Mouse (Mus musculus): ENCODE data around the gene Vmn1r130.
"Not testable (repeated sequence)": the region's sequence is repeated elsewhere in the genome, so short reads cannot be mapped to it uniquely, and the experiment has no call there.

The Vmn1r130 gene

DNA sequence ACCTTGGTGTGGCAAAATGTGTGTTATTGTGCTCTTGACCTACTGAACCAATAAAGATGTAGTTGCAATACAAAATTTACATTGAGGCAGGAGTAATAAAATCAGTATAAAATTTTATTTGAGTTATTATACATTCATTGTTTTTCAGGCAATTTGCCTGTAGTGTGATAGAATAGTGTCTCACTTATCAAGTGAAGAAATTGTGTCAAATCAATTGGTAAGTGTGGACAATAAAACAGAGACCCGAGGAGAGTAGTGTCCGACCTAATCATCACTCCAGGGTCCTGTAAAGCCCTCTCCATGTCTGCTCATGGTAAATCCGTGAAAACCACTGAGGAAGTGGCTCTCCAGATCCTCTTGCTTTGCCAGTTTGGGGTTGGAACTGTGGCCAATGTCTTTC is at the start of gene Vmn1r130:
Gene Vmn1r130 (plus strand): TSS at position 301 of the 400 bp plus-strand sequence.
- DNase-seq, result not testable (repeated sequence)

DNA sequence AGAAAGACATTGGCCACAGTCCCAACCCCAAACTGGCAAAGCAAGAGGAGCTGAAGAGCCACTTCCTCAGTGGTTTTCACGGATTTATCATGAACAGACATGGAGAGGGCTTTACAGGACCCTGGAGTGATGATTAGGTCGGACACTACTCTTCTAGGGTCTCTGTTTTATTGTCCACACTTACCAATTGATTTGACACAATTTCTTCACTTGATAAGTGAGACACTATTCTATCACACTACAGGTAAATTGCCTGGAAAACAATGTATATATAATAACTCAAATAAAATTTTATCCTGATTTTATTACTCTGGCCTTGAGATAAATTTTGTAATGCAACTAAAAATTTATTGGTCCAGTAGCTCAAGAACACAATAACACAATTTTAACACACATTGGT is 34.4 kb downstream of the Vmn1r130 start, which contains the start of gene Vmn1r131:
Gene Vmn1r131 (minus strand): TSS at position 101 of the 400 bp plus-strand sequence.
- DNase-seq, result not testable (repeated sequence)
